Mouse (Mus musculus): Measurements from ENCODE around the gene Gm27021. TPM values are rescaled to one million over a fixed set of nuclear protein-coding genes. Genes with fewer than 3 reads are reported as not detected.

The Gm27021 gene
- not detected for polyA plus RNA-seq (2017; shearing (Covaris generic))

DNA sequence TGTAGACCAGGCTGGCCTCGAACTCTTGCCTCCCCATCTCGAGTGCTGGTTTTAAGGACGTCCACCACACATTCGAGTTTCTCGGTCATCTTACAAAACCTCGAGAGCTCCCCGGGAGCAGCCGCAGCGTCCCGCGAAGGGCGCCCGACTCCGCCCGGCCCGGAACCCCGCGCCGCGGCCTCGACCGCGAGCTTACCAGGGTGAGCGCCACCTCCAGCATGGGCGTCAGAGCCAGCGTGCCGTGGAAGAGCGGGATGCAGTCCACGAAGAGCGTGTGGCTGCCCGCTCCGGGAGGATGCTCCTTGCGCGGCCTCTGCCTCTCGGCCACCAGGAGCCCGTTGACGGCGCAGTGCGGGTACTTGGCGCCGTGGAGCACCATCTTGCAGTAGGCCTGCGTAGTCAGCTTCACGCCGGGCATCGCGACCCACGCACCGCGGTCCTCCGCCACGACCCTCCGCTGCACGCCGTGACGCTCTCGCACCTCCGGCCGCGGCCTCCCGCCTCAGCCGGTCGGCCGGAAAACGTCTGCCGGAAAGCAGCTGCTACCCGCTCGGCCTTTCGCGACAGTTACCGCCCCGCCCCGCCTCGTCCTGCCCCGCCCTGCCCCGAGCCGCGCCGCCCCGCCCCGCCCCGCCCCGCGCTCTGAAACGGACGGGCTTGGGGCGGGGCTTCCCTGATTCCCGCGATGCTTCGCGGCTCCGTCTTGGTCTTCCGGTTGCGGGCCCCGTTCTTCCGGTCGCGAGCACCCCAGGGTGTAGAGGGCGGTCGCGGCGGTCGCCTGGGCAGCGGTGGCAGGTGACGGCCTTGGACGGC lies at the start of gene Gm27021, which contains the start of gene Cox4i1:
Gm27021 (minus strand) TSS at position 519 of the 813 bp plus-strand sequence.
Cox4i1 (plus strand) TSS at position 662 of the 813 bp plus-strand sequence.

GRCm38 (mm10) chr8:120668374-120668905 lies 561 bp upstream of the Gm27021 start, which contains the start of gene Emc8:
Emc8 (minus strand) TSS chr8:120668573.

DNA sequence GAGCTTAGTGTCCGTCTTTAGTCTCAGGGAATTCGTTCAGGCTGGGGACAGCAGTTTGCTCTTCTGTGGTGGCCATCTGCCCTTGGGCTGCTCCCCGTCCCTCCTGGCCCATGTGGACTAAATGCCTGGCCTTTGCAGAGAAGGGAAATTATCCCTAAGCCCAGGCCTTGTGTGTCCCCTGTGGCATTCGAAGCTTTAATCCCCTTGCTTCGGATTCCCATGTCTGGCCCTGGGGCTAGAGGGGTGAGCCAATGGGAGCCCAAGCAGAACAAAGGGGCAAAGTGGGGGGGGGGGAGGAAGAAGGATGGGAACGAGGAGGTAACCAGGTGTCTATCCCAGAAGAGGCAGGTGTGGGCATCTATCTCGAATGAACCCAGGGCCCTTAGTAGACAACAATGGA lies 20.3 kb downstream of the Gm27021 start, which contains the start of gene 1190005I06Rik:
1190005I06Rik (minus strand) TSS at position 101 of the 400 bp plus-strand sequence.

GRCm38 (mm10) chr8:120588908-120589771 lies 78.7 kb downstream of the Gm27021 start, which contains the start of gene Gins2:
Gins2 (minus strand) TSS chr8:120589304.

Other genes with a start within 250 kb of the Gm27021 start
- 2.9 TPM for gene Gins2, start 78.8 kb downstream of the Gm27021 start, polyA plus RNA-seq (2017; shearing (Covaris generic))
- gene 1190005I06Rik, start 20.4 kb downstream of the Gm27021 start, polyA plus RNA-seq (2017; shearing (Covaris generic)), result not detected
- gene Cox4i1, start 143 bp upstream of the Gm27021 start, polyA plus RNA-seq (2017; shearing (Covaris generic)), result 605 TPM
- gene Emc8, start 494 bp upstream of the Gm27021 start, polyA plus RNA-seq (2017; shearing (Covaris generic)), result 39.5 TPM
- 11.2 TPM for gene Irf8, start 68.3 kb upstream of the Gm27021 start, polyA plus RNA-seq (2017; shearing (Covaris generic))